Mouse (Mus musculus) neural tube, embryonic 15.5 days (tissue): ENCODE measurements around the gene Zfp62. TPM values are rescaled to one million over a fixed set of nuclear protein-coding genes. Genes with fewer than 3 reads are reported as not detected.
"Not testable (repeated sequence)": the region's sequence is repeated elsewhere in the genome, so short reads cannot be mapped to it uniquely, and the experiment has no call there.

Source experiments
- ATAC-seq: fragments of 200-750 bp; cut with Nextera tagmentation; 2 replicates; pipeline ENCODE4 v1.8.0; 2017; ENCODE audit warnings: mild to moderate bottlenecking, moderate TSS enrichment, moderate library complexity; ENCODE audit not compliant: low FRiP score
- H3K27ac ChIP-seq: fragments of 300-500 bp; sonication (generic); replicated peaks from 2 replicates; pipeline ENCODE4 v1.5.1; 2015; ENCODE audit warnings: mild to moderate bottlenecking, inconsistent platforms
- H3K27me3 ChIP-seq: fragments of 300-500 bp; sonication (generic); replicated peaks from 2 replicates; pipeline ENCODE4 v1.6.1; 2015; ENCODE audit warnings: inconsistent platforms
- H3K36me3 ChIP-seq: fragments of 300-500 bp; sonication (generic); 2 replicates; pipeline ENCODE4 v1.6.1; 2015; ENCODE audit warnings: inconsistent platforms
- H3K4me1 ChIP-seq: fragments of 300-500 bp; sonication (generic); 2 replicates; pipeline ENCODE4 v1.6.1; 2015; ENCODE audit warnings: inconsistent platforms
- H3K4me2 ChIP-seq: fragments of 300-500 bp; sonication (generic); 2 replicates; pipeline ENCODE4 v1.6.1; 2015; ENCODE audit warnings: inconsistent platforms, mild to moderate bottlenecking, moderate library complexity
- H3K4me3 ChIP-seq: fragments of 300-500 bp; sonication (generic); replicated peaks from 2 replicates; pipeline ENCODE4 v1.5.1; 2015; ENCODE audit warnings: mild to moderate bottlenecking, inconsistent platforms
- H3K9ac ChIP-seq: fragments of 300-500 bp; sonication (generic); replicated peaks from 2 replicates; pipeline ENCODE4 v1.6.1; 2015; ENCODE audit warnings: mild to moderate bottlenecking, inconsistent platforms
- H3K9me3 ChIP-seq: fragments of 300-500 bp; sonication (generic); replicated peaks from 2 replicates; pipeline ENCODE4 v1.6.1; 2016; ENCODE audit warnings: inconsistent platforms
- WGBS: fragments of 180-500 bp; shearing (Covaris S2); methylation state at CpG from one replicate; pipeline ENCODE4 v1.1.7; 2015; ENCODE audit warnings: mixed read lengths; 5-methylcytosine and 5-hydroxymethylcytosine counted together
- polyA plus RNA-seq: library from polyadenylated mRNA; unstranded; fragments of >200 nt; fragmentation: Nextera tagmentation; extraction: Ambion mirVana; gene quantifications from 2 replicates; pipeline ENCODE4 v1.2.1, GENCODE M21; 2015

Gene Zfp62
- polyA plus RNA-seq, 1 experiment from 2014 or later, result 33.6 TPM

GRCm38 (mm10) chr11:49187701-49188100, 15.4 kb upstream of the Zfp62 start:
- Histone ChIP-seq H3K4me2 (no peak overlapping the region), H3K27ac (no peak overlapping the region), H3K36me3 (no peaks in the 10 kb centered on the region), H3K4me1 (no peaks in the 10 kb centered on the region), H3K9ac (no peak overlapping the region), H3K9me3 (no peaks in the 10 kb centered on the region), H3K27me3 (0 out of 2 replicates have a peak, but pooled peaks cover 2% of the 10 kb centered on the region), H3K4me3 (no peak overlapping the region)
- no peak for ATAC-seq
- 87% methylated on average over 10 of the region's 10 CpGs for WGBS

GRCm38 (mm10) chr11:49189737-49190136, 13.4 kb upstream of the Zfp62 start:
- Histone ChIP-seq H3K4me3 (no peak overlapping the region), H3K4me1 (no peaks in the 10 kb centered on the region), H3K4me2 (no peak overlapping the region), H3K9me3 (no peaks in the 10 kb centered on the region), H3K9ac (no peak overlapping the region), H3K27me3 (0 out of 2 replicates have a peak, but pooled peaks cover 2% of the 10 kb centered on the region), H3K36me3 (no peaks in the 10 kb centered on the region), H3K27ac (no peak overlapping the region)
- no peak; the same call in 1 of the 2 replicates for ATAC-seq
- 7% methylated on average over 7 of the region's 7 CpGs for WGBS

GRCm38 (mm10) chr11:49191083-49191482, 12.0 kb upstream of the Zfp62 start:
- Histone ChIP-seq H3K4me1 (no peaks in the 10 kb centered on the region), H3K4me2 (no peak overlapping the region), H3K4me3 (no peak overlapping the region), H3K27me3 (0 out of 2 replicates have a peak, but pooled peaks cover 2% of the 10 kb centered on the region), H3K9me3 (no peaks in the 10 kb centered on the region), H3K9ac (no peak overlapping the region), H3K36me3 (no peaks in the 10 kb centered on the region), H3K27ac (no peak overlapping the region)
- 64% methylated on average over 2 of the region's 2 CpGs for WGBS
- no peak for ATAC-seq

GRCm38 (mm10) chr11:49194771-49195170, 8.3 kb upstream of the Zfp62 start:
- 96% methylated on average over 9 of the region's 9 CpGs for WGBS
- not testable (repeated sequence) for H3K27ac ChIP-seq, H3K4me1 ChIP-seq, H3K27me3 ChIP-seq, H3K9me3 ChIP-seq, H3K36me3 ChIP-seq, H3K4me2 ChIP-seq, ATAC-seq, H3K9ac ChIP-seq, H3K4me3 ChIP-seq

GRCm38 (mm10) chr11:49195819-49196322, 7.2 kb upstream of the Zfp62 start:
- Histone ChIP-seq H3K4me3 (no peak overlapping the region), H3K27me3 (no peaks in the 10 kb centered on the region), H3K27ac (no peak overlapping the region), H3K36me3 (no peaks in the 10 kb centered on the region), H3K4me1 (no peaks in the 10 kb centered on the region), H3K9me3 (no peaks in the 10 kb centered on the region), H3K9ac (no peak overlapping the region), H3K4me2 (no peak overlapping the region)
- WGBS, result 86% methylated on average over 7 of the region's 7 CpGs
- no peak for ATAC-seq

- Histone ChIP-seq H3K9ac (no peak overlapping the region), H3K27me3 (no peaks in the 10 kb centered on the region), H3K4me1 (peaks cover 22% of the 10 kb centered on the region), H3K36me3 (no peaks in the 10 kb centered on the region), H3K27ac (no peak overlapping the region), H3K9me3 (no peaks in the 10 kb centered on the region), H3K4me3 (no peak overlapping the region), H3K4me2 (no peak overlapping the region)
- ATAC-seq, result no peak
Measured at GRCm38 (mm10) chr11:49200666-49201065, 2.4 kb upstream of the Zfp62 start.

GRCm38 (mm10) chr11:49201142-49201541, 1.9 kb upstream of the Zfp62 start:
- Histone ChIP-seq H3K9me3 (no peaks in the 10 kb centered on the region), H3K9ac (no peak overlapping the region), H3K4me1 (peaks cover 22% of the 10 kb centered on the region), H3K27ac (no peak overlapping the region), H3K4me2 (no peak overlapping the region), H3K36me3 (no peaks in the 10 kb centered on the region), H3K27me3 (no peaks in the 10 kb centered on the region), H3K4me3 (no peak overlapping the region)
- ATAC-seq, result no peak

- no peaks in the 10 kb centered on the region for H3K36me3 ChIP-seq
- no peaks in the 10 kb centered on the region for H3K27me3 ChIP-seq
- H3K4me2 ChIP-seq, result peak overlapping the region; percentile 90
- no peaks in the 10 kb centered on the region for H3K9me3 ChIP-seq
- WGBS, result 71% methylated on average over 2 of the region's 2 CpGs
- H3K4me1 ChIP-seq, result peaks cover 22% of the 10 kb centered on the region
- no peak for ATAC-seq
- H3K4me3 ChIP-seq, result peak overlapping the region; percentile 92
- peak overlapping the region; percentile 92; the same call in 1 of the 2 replicates for H3K9ac ChIP-seq
- peak overlapping the region; percentile 97; the same call in 1 of the 2 replicates for H3K27ac ChIP-seq
Measured at GRCm38 (mm10) chr11:49202071-49202470, 1.0 kb upstream of the Zfp62 start.

- Histone ChIP-seq H3K9ac (peak overlapping the region; percentile 92), H3K4me3 (peak overlapping the region; percentile 92), H3K27me3 (no peaks in the 10 kb centered on the region), H3K36me3 (peaks cover 2% of the 10 kb centered on the region; the same call in 1 of the 2 replicates), H3K4me2 (peak overlapping the region; percentile 90), H3K27ac (peak overlapping the region; percentile 97), H3K4me1 (peaks cover 22% of the 10 kb centered on the region), H3K9me3 (no peaks in the 10 kb centered on the region)
- 5% methylated on average over 10 of the region's 10 CpGs for WGBS
- ATAC-seq, result peak; percentile 31; the same call in 1 of the 2 replicates
Measured at GRCm38 (mm10) chr11:49202523-49203061, 500 bp upstream of the Zfp62 start.

GRCm38 (mm10) chr11:49203771-49204497, 842 bp downstream of the Zfp62 start:
- peak; percentile 82 for ATAC-seq
- Histone ChIP-seq H3K4me3 (peak overlapping the region; percentile 92), H3K27me3 (no peaks in the 10 kb centered on the region), H3K27ac (peak overlapping the region; percentile 97), H3K9ac (peak overlapping the region; percentile 92), H3K9me3 (no peaks in the 10 kb centered on the region), H3K4me2 (peak overlapping the region; percentile 90), H3K36me3 (peaks cover 3% of the 10 kb centered on the region; the same call in 1 of the 2 replicates), H3K4me1 (peaks cover 23% of the 10 kb centered on the region)
- WGBS, result under 1% methylated on average over 24 of the region's 24 CpGs

- H3K27ac ChIP-seq, result no peak overlapping the region
- H3K4me3 ChIP-seq, result no peak overlapping the region
- H3K4me1 ChIP-seq, result peaks cover 26% of the 10 kb centered on the region
- no peak overlapping the region for H3K9ac ChIP-seq
- peaks cover 3% of the 10 kb centered on the region; the same call in 1 of the 2 replicates for H3K36me3 ChIP-seq
- no peaks in the 10 kb centered on the region for H3K9me3 ChIP-seq
- H3K4me2 ChIP-seq, result peak overlapping the region; percentile 90
- no peaks in the 10 kb centered on the region for H3K27me3 ChIP-seq
- no peak for ATAC-seq
- WGBS, result 84% methylated on average over 6 of the region's 6 CpGs
Measured at GRCm38 (mm10) chr11:49205080-49205590, 2.0 kb downstream of the Zfp62 start.

- WGBS, result 100% methylated on average over 1 of the region's 1 CpGs
- Histone ChIP-seq H3K4me3 (no peak overlapping the region), H3K36me3 (peaks cover 3% of the 10 kb centered on the region; the same call in 1 of the 2 replicates), H3K9ac (no peak overlapping the region), H3K27me3 (no peaks in the 10 kb centered on the region), H3K4me2 (no peak overlapping the region), H3K27ac (no peak overlapping the region), H3K4me1 (peaks cover 19% of the 10 kb centered on the region), H3K9me3 (no peaks in the 10 kb centered on the region)
- ATAC-seq, result no peak
Measured at GRCm38 (mm10) chr11:49207495-49207894, 4.4 kb downstream of the Zfp62 start.
